Mouse (Mus musculus) heart, embryonic 13.5 days (tissue): ENCODE results near the gene Prss8. TPM values are rescaled to one million over a fixed set of nuclear protein-coding genes. Genes with fewer than 3 reads are reported as not detected.
"Not testable (repeated sequence)": the region's sequence is repeated elsewhere in the genome, so short reads cannot be mapped to it uniquely, and the experiment has no call there.

Experiments
- ATAC-seq: fragments of 200-750 bp; cut with Nextera tagmentation; 2 replicates; pipeline ENCODE4 v1.8.0; 2017; ENCODE audit warnings: moderate TSS enrichment; ENCODE audit not compliant: insufficient number of reproducible peaks, low FRiP score, low TSS enrichment; ENCODE audit errors: extremely low read depth
- H3K27ac ChIP-seq: fragments of 300-500 bp; sonication (generic); replicated peaks from 2 replicates; pipeline ENCODE4 v1.5.1; 2015; ENCODE audit warnings: moderate library complexity, mild to moderate bottlenecking, inconsistent platforms
- H3K27me3 ChIP-seq: fragments of 300-500 bp; sonication (generic); replicated peaks from 2 replicates; pipeline ENCODE4 v1.6.1; 2015; ENCODE audit warnings: mild to moderate bottlenecking, inconsistent platforms
- H3K36me3 ChIP-seq: fragments of 300-500 bp; sonication (generic); 2 replicates; pipeline ENCODE4 v1.6.1; 2015; ENCODE audit warnings: mild to moderate bottlenecking, inconsistent platforms
- H3K4me1 ChIP-seq: fragments of 300-500 bp; sonication (generic); 2 replicates; pipeline ENCODE4 v1.6.1; 2015; ENCODE audit warnings: inconsistent platforms
- H3K4me2 ChIP-seq: fragments of 300-500 bp; sonication (generic); 2 replicates; pipeline ENCODE4 v1.6.1; 2015; ENCODE audit warnings: inconsistent platforms, mild to moderate bottlenecking, moderate library complexity
- H3K4me3 ChIP-seq: fragments of 300-500 bp; sonication (generic); 2 replicates; pipeline ENCODE4 v1.5.1; 2015; ENCODE audit warnings: moderate library complexity, mild to moderate bottlenecking, inconsistent platforms
- H3K9ac ChIP-seq: fragments of 300-500 bp; sonication (generic); 2 replicates; pipeline ENCODE4 v1.6.1; 2015; ENCODE audit warnings: inconsistent platforms, mild to moderate bottlenecking, moderate library complexity
- H3K9me3 ChIP-seq: fragments of 300-500 bp; sonication (generic); 2 replicates; pipeline ENCODE4 v1.6.1; 2016; ENCODE audit warnings: inconsistent platforms
- WGBS: fragments of 180-500 bp; shearing (Covaris S2); methylation state at CpG from one replicate; pipeline ENCODE4 v1.1.7; 2015; ENCODE audit warnings: mixed read lengths; 5-methylcytosine and 5-hydroxymethylcytosine counted together
- polyA plus RNA-seq: library from polyadenylated mRNA; unstranded; fragments of >200 nt; fragmentation: Nextera tagmentation; extraction: Ambion mirVana; gene quantifications from 2 replicates; pipeline ENCODE4 v1.2.1, GENCODE M21; 2015

Gene Prss8
- polyA plus RNA-seq, 1 experiment from 2014 or later: 1.8 TPM

DNA sequence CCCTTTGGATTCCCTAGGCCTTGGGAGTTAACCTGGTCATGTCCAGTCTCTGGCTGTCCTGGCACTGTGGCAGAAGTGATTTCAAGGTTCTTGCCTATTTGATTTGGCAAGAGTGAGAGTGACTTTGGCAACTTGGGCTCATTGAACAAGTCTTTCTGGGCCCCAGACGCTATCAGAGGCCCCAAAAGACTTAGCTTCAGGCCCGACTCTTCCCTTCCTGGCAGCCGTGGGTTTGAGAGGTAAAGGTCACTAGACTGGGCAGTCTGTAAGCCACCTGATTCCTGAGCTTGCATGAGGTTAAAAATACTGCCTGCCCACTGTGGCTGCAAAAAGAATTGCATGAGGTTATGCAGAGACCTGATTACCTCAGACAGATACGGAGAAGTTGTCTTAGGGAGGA is 21.2 kb downstream of the Prss8 start:
- no peak overlapping the region for H3K27ac ChIP-seq
- no peaks in the 10 kb centered on the region for H3K9me3 ChIP-seq
- H3K36me3 ChIP-seq: peaks cover 53% of the 10 kb centered on the region
- no peak for ATAC-seq
- no peak overlapping the region for H3K9ac ChIP-seq
- H3K27me3 ChIP-seq: no peaks in the 10 kb centered on the region
- H3K4me1 ChIP-seq: peaks cover 26% of the 10 kb centered on the region
- no peak overlapping the region for H3K4me3 ChIP-seq
- no peak overlapping the region for H3K4me2 ChIP-seq
- WGBS: 87% methylated on average over 4 of the region's 4 CpGs

DNA sequence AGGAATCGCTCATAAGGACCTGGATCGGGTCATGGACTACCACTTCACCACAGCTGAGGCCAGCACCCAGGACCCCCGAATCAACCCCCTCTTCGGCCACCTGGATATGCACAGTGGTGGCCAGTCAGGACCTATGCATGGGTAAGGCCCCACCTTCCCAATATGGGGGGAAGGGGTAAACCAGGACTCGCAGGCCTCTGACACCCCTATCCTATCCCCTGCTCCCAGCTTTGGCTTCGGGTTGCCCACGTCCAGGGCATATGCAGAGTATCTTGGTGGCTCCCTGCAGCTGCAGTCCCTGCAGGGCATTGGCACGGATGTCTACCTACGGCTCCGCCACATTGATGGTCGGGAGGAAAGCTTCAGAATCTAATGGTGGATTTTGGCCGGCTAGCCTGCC is 22.0 kb downstream of the Prss8 start:
- H3K9ac ChIP-seq: no peak overlapping the region
- H3K36me3 ChIP-seq: peaks cover 53% of the 10 kb centered on the region
- WGBS: 88% methylated on average over 12 of the region's 12 CpGs
- H3K4me2 ChIP-seq: no peak overlapping the region
- no peaks in the 10 kb centered on the region for H3K27me3 ChIP-seq
- H3K9me3 ChIP-seq: no peaks in the 10 kb centered on the region
- peaks cover 20% of the 10 kb centered on the region for H3K4me1 ChIP-seq
- H3K27ac ChIP-seq: no peak overlapping the region
- ATAC-seq: no peak
- no peak overlapping the region for H3K4me3 ChIP-seq

DNA sequence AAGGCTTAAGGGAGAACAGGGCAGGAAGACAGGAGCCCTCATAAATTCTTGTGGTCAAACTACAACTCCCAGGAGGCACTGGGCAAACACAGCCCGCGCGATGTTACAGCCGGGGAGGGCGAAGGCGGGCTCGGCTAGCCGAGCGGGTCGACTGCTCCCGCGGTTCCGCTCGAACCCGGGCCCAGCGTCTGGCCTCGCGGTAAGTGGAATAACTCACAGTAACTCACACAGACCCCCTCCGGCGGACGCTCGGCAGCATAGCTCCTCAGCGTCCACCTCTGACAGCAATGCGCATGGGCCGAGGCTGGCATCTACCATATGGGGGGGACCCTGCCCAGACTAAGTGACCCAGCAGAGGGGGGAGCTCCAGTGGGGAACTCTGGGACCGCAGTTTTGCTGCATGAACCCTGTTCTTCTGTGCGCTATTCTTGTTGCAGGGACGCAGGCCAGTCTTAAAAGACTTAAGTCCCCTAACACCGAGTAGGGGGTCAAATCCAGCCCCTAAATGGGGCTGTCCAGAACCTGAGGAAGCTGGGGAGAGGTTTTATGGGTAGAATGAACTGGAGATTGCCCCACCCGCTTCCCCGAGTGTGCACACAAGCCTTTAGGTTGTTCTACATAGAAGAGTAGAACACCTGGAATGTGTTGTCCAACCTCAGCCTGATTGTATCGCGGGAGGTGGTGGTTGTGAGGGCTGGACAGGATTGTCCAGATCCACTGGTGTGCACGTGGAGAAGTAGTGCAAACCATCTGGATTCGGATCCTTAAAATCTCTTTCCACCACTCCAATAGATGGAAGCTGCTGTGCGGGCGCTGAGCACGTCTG is 25.7 kb downstream of the Prss8 start, which contains the start of gene Bckdk:
Bckdk (plus strand) TSS at position 112 of the 826 bp plus-strand sequence.
- Histone ChIP-seq H3K4me2 (peak within 1 kb of the TSS; percentile 74), H3K4me3 (peak within 1 kb of the TSS; percentile 87), H3K27me3 (no peaks in the 10 kb centered on the region; the same call in 1 of the 2 replicates), H3K9ac (peak within 1 kb of the TSS; percentile 97), H3K27ac (peak within 1 kb of the TSS; percentile 87), H3K9me3 (no peaks in the 10 kb centered on the region), H3K4me1 (peaks cover 22% of the 10 kb centered on the region), H3K36me3 (peaks cover 42% of the 10 kb centered on the region)
- 7% methylated on average over 38 of the region's 38 CpGs for WGBS
- peak; percentile 65 for ATAC-seq

DNA sequence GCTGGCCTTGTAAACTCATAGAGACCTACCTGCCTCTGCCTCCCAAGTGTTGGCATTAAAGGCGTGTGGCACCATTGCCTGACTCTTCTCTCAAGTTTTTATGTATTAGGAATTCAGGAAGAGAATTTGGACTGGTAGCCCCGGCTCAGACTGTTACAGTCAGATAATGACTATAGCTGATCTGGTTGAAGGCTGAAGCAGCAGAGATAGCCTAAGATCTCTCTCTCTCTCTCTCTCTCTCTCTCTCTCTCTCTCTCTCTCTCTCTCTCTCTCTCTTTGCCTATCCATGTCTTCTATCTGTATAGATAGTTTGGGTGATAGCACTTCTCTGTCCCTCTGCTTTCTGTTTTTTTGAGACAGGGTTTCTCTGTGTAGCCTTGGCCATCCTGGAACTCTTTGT is 28.1 kb downstream of the Prss8 start:
- H3K4me1 ChIP-seq: peaks cover 25% of the 10 kb centered on the region
- H3K27me3 ChIP-seq: no peaks in the 10 kb centered on the region; the same call in 1 of the 2 replicates
- no peak for ATAC-seq
- peaks cover 18% of the 10 kb centered on the region for H3K36me3 ChIP-seq
- H3K9me3 ChIP-seq: no peaks in the 10 kb centered on the region
- no peak overlapping the region for H3K27ac ChIP-seq
- no peak overlapping the region for H3K4me2 ChIP-seq
- H3K4me3 ChIP-seq: no peak overlapping the region
- H3K9ac ChIP-seq: no peak overlapping the region
- 59% methylated on average over 2 of the region's 2 CpGs for WGBS

DNA sequence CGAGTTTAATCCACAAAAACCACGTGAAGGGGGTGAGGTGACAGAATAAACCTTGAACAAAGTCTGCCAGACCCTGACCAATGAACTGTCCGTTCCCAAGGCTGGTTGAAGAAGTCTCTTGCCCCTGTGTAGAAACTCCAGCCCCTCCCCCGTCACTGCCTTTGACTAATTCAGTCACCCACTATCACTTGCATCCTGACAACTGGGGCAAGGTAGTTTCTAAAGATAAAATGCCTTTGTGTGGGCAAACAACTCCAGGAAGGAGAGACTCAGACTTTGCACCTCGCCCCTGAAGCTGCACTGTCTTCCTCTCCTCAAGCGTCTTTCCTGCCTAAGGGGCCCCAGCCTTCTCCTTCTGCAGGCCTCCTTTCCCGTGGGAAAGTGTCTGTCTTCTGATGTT is 29.9 kb downstream of the Prss8 start:
- Histone ChIP-seq H3K4me3 (no peak overlapping the region), H3K4me1 (peaks cover 25% of the 10 kb centered on the region), H3K27me3 (no peaks in the 10 kb centered on the region; the same call in 1 of the 2 replicates), H3K9ac (no peak overlapping the region), H3K9me3 (no peaks in the 10 kb centered on the region), H3K4me2 (no peak overlapping the region), H3K27ac (no peak overlapping the region), H3K36me3 (no peaks in the 10 kb centered on the region)
- 27% methylated on average over 7 of the region's 7 CpGs for WGBS
- no peak for ATAC-seq

DNA sequence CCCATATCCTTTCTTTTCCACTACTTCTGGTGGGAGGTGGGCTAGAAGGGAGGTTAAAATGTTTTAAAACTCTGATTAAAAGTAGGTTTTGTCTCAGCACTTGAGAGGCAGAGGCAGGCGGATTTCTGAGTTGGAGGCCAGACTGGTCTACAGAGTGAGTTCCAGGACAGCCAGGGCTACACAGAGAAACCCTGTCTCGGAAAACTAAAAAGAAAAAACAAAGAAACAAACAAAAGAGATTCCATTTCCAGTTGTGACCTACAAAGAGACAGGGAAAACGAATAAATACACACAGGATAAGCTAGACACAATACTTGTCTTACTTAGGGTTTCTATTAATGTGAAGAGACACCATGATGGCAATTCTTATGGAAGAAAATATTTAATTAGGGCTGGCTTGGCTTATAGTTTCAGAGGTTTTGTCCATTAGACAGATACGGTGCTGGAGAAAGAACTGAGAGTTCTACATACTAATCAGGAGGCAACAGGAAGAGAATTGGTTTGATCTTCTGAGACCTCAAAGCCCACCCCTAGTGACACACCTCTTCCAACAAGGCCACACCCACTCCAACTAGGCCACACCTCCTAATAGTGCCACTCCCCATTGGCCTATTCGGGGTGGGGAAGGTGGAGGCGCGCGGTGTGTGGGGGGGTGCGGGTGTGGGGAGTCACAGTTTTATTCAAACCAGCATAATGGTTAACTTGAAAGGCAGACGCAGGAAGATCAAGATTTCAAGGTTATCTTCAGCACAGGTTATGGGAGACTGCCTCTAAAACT is 31.5 kb downstream of the Prss8 start:
- Histone ChIP-seq H3K9me3 (no peaks in the 10 kb centered on the region), H3K27me3 (no peaks in the 10 kb centered on the region; the same call in 1 of the 2 replicates), H3K4me3 (no peak overlapping the region), H3K4me1 (peaks cover 27% of the 10 kb centered on the region), H3K9ac (no peak overlapping the region), H3K4me2 (no peak overlapping the region), H3K36me3 (peaks cover 5% of the 10 kb centered on the region), H3K27ac (no peak overlapping the region)
- WGBS: 33% methylated on average over 10 of the region's 10 CpGs
- ATAC-seq: no peak

DNA sequence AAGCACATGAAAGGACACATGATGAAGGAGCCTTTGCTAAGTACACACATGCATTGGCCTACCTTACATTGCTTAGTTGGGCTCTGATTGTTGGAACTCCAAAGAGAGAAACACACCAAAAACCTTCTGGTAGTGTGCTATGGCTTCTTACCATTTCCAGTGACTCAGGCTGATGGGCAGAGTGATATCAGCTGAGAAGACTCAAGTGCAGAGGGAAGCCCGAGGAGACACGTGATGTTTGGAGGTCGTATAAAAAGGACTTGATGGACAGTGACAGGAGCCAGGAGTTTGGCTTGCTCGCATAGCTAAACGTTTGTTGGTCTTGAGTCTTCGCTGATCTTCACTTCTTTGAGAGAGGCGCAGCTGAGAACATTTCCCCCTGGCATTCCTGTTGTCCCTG is 32.4 kb downstream of the Prss8 start:
- WGBS: 83% methylated on average over 7 of the region's 7 CpGs
- Histone ChIP-seq H3K27me3 (no peaks in the 10 kb centered on the region; the same call in 1 of the 2 replicates), H3K4me1 (peaks cover 27% of the 10 kb centered on the region), H3K9ac (no peak overlapping the region), H3K27ac (no peak overlapping the region), H3K36me3 (peaks cover 13% of the 10 kb centered on the region), H3K9me3 (no peaks in the 10 kb centered on the region), H3K4me3 (no peak overlapping the region), H3K4me2 (no peak overlapping the region)
- ATAC-seq: no peak

DNA sequence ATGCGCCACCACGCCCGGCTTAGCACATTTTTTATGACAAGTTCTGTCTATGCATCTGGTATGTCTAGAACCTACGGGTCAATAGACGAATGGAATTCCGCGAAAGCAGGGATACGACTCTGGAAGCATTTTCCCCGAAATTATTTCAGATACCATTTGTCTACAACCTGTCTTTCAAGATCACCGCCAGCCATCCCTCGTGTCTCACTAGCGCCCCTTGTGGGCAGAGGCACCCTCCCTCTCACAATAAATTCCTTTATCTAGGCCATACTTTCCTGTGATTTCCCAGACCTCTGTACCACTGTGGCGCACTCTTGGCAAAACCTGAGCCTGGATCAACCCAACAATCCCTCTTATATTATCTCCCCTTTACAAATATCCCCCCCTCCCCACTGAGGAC is 33.5 kb downstream of the Prss8 start:
- Histone ChIP-seq H3K36me3 (peaks cover 24% of the 10 kb centered on the region), H3K4me3 (no peak overlapping the region), H3K27me3 (no peaks in the 10 kb centered on the region; the same call in 1 of the 2 replicates), H3K9ac (no peak overlapping the region), H3K27ac (no peak overlapping the region), H3K9me3 (no peaks in the 10 kb centered on the region), H3K4me1 (peaks cover 27% of the 10 kb centered on the region), H3K4me2 (peak overlapping the region; percentile 87; the same call in 1 of the 2 replicates)
- no peak for ATAC-seq
- 52% methylated on average over 13 of the region's 13 CpGs for WGBS

DNA sequence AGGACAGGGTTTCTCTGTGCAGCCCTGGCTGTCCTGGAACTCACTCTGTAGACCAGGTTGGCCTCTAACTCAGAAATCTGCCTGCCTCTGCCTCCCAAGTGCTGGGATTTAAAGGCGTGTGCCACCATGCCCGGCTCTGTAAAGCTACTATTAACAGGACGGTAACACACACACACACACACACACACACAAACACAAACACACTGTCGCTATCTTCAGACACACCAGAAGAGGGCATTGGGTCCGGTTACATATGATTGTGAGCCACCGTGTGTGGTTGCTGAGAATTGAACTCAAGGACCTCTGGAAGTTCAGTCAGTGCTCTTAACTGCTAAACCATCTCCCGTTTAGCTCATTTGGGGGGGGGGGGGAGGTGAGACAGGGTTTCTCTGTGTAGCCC is 34.0 kb downstream of the Prss8 start:
- H3K9me3 ChIP-seq, H3K27me3 ChIP-seq, H3K9ac ChIP-seq, ATAC-seq: not testable (repeated sequence)
- Histone ChIP-seq H3K4me1 (peaks cover 27% of the 10 kb centered on the region), H3K36me3 (peaks cover 27% of the 10 kb centered on the region), H3K4me3 (peak overlapping the region; percentile 71), H3K4me2 (peak overlapping the region; percentile 87), H3K27ac (peak overlapping the region; percentile 66)
- WGBS: 64% methylated on average over 7 of the region's 7 CpGs

DNA sequence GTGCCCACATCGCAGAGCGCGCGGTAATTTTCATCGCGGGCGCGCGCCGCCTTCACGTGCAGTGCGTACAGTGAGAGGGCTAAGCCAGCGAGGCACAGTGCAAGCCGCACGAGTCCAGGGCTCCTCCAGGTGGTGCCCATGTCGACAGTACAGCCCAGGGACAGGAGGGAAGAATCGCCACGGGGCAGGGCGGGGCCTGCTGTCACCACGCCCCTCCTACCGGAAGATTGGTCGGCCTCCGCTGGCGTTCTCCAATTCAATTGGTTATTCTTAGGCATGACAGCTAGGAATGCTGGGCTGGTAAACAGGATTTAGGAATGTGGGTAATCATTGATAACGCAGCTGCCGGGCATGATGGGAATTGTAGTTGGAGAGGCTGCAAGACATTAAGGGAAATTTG is 34.5 kb downstream of the Prss8 start, which contains the start of the genes Gm21974 and Vkorc1:
Gm21974 (minus strand) TSS at position 13 of the 400 bp plus-strand sequence.
Vkorc1 (minus strand) TSS at position 176 of the 400 bp plus-strand sequence.
- WGBS: under 1% methylated on average over 26 of the region's 26 CpGs
- peak within 1 kb of the TSS; percentile 71 for H3K4me3 ChIP-seq
- peak within 1 kb of the TSS; percentile 87 for H3K4me2 ChIP-seq
- H3K36me3 ChIP-seq: peaks cover 27% of the 10 kb centered on the region
- no peaks in the 10 kb centered on the region; the same call in 1 of the 2 replicates for H3K27me3 ChIP-seq
- peak within 1 kb of the TSS; percentile 81 for H3K27ac ChIP-seq
- H3K9ac ChIP-seq: peak within 1 kb of the TSS; percentile 86
- ATAC-seq: peak; percentile 98
- no peaks in the 10 kb centered on the region for H3K9me3 ChIP-seq
- peaks cover 27% of the 10 kb centered on the region for H3K4me1 ChIP-seq

DNA sequence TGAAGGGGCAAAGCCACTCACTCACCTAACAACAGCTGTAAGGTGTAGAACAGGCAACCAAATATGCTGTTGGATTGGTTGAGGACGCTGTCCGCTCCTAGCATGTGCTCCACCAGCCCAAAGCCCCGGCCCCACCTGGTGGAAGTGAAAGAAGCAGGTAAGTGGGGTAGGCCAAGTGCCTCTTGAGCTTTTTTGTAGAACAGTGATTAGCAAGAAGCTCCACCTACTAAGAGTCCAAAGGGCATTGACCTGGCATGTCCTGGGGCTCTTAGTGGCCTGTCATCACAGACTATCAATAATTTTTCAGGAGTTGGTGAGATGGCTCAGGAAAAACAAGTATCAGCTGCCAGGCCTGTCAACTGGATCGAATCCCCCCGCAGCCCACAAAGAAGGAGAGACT is 35.4 kb downstream of the Prss8 start:
- no peaks in the 10 kb centered on the region; the same call in 1 of the 2 replicates for H3K27me3 ChIP-seq
- WGBS: 73% methylated on average over 5 of the region's 5 CpGs
- no peak for ATAC-seq
- H3K4me1 ChIP-seq: peaks cover 20% of the 10 kb centered on the region
- peak overlapping the region; percentile 81 for H3K27ac ChIP-seq
- H3K4me2 ChIP-seq: peak overlapping the region; percentile 87
- no peaks in the 10 kb centered on the region for H3K9me3 ChIP-seq
- H3K4me3 ChIP-seq: peak overlapping the region; percentile 71
- H3K36me3 ChIP-seq: peaks cover 35% of the 10 kb centered on the region
- H3K9ac ChIP-seq: peak overlapping the region; percentile 86
